Mouse (Mus musculus) MEL (cell line): ENCODE data around the gene Cdc5l.

ENCODE experiments used
- GATA1 ChIP-seq: IDR thresholded peaks from 2 replicates; pipeline ENCODE4 v1.6.1; 2011; ENCODE audit warnings: low read depth, low read length, improper control_type of control experiment
- HCFC1 ChIP-seq: IDR thresholded peaks from 2 replicates; pipeline ENCODE4 v1.6.1; 2012; ENCODE audit warnings: low read depth, mild to moderate bottlenecking, inconsistent platforms, low read length, improper control_type of control experiment, moderate library complexity
- POLR2A ChIP-seq, 2 experiments: IDR thresholded peaks; 2 replicates each; pipeline ENCODE4 v1.6.1; 2011 to 2012; ENCODE audit warnings: low read length in 2 of 2, mild to moderate bottlenecking in 2 of 2, control low read depth in 1 of 2, improper control_type of control experiment in 1 of 2, low read depth in 1 of 2, moderate library complexity in 1 of 2; ENCODE audit not compliant: control insufficient read depth in 1 of 2, insufficient read depth in 1 of 2, poor library complexity in 1 of 2

- TF ChIP-seq POLR2A (IDR thresholded peaks at IDR 0.05; ENCODE audit: control insufficient read depth in 1 of 2, insufficient read depth in 1 of 2, low read depth in 1 of 2, low read length in 2 of 2, poor library complexity in 1 of 2) (peak; percentile 96 to 98), HCFC1 (peak; percentile 83), GATA1 (no peak)
Observed at GRCm38 (mm10) chr17:45433419-45434261, at the start of gene Cdc5l.
